In genomic region chr1:165327370-165327769, GRCm38 (mm10) we compare ENCODE assay signal across 24 mouse cellular contexts. TPM values are rescaled to one million over a fixed set of nuclear protein-coding genes. Genes with fewer than 3 reads are reported as not detected.
A peak's percentile ranks its signal among the peaks of the same experiment; 100 is the strongest.
DNase-seq lines count a peak whose midpoint lies in the region; ATAC-seq lines count a peak whose summit lies in the region.
"Had no signal": no experiment of that assay in that cellular context is flagged by ENCODE, and none has a peak within 500 bp of the region (broad histone marks: within the 10 kb centered on the region; RNA-seq: fewer than 3 reads in every experiment).

No protein-coding gene starts in this region.

- DNase-seq in limb, embryonic 10.5 days (ENCODE audit: low spot score) = no peak
- DNase-seq in testis, postnatal 10 days (ENCODE audit: low spot score) = peak; percentile 16
- no peak for DNase-seq in testis, postnatal 14 days (ENCODE audit: low spot score)
- no peak for DNase-seq in thymus, postnatal 36 days
- DNase-seq: B cell, adult 2 months; cerebellum, adult 11-12 months; cerebellum, adult 2 months; cerebellum, adult 9-10 months; cerebellum, postnatal 10 days; cerebellum, postnatal 25 days had no signal

- no peak overlapping the region for H3K4me3 ChIP-seq in limb, embryonic 12.5 days (replicated peaks)
- H3K4me3 ChIP-seq in limb, embryonic 10.5 days = no peak overlapping the region
- H3K4me3 ChIP-seq: embryonic facial prominence, embryonic 13.5 days; embryonic facial prominence, embryonic 15.5 days; erythroblast, embryonic 14.5 days; forebrain, embryonic 10.5 days; forebrain, embryonic 12.5 days had no signal

- H3K9me3 ChIP-seq in limb, embryonic 12.5 days = no peaks in the 10 kb centered on the region
- H3K9me3 ChIP-seq in limb, embryonic 10.5 days (replicated peaks) = no peaks in the 10 kb centered on the region
- H3K9me3 ChIP-seq: embryonic facial prominence, embryonic 13.5 days; embryonic facial prominence, embryonic 15.5 days; forebrain, embryonic 10.5 days; forebrain, embryonic 12.5 days; G1E had no signal

- peaks cover 16% of the 10 kb centered on the region for H3K4me1 ChIP-seq in limb, embryonic 12.5 days (replicated peaks)
- H3K4me1 ChIP-seq in limb, embryonic 10.5 days = peaks cover 19% of the 10 kb centered on the region
- H3K4me1 ChIP-seq: embryonic facial prominence, embryonic 15.5 days; forebrain, embryonic 10.5 days; forebrain, embryonic 12.5 days had no signal

- peaks cover 30% of the 10 kb centered on the region for H3K36me3 ChIP-seq in limb, embryonic 12.5 days
- peaks cover 28% of the 10 kb centered on the region for H3K36me3 ChIP-seq in limb, embryonic 10.5 days

- no peak overlapping the region for H3K4me2 ChIP-seq in limb, embryonic 12.5 days
- H3K4me2 ChIP-seq: embryonic facial prominence, embryonic 13.5 days; embryonic facial prominence, embryonic 15.5 days; forebrain, embryonic 12.5 days had no signal

- no peak overlapping the region for H3K9ac ChIP-seq in limb, embryonic 12.5 days (replicated peaks)
- H3K9ac ChIP-seq: embryonic facial prominence, embryonic 13.5 days; embryonic facial prominence, embryonic 15.5 days; forebrain, embryonic 12.5 days had no signal

- H3K27ac ChIP-seq in limb, embryonic 12.5 days = 0 out of 2 replicates have a peak overlapping the region, but pooled peaks have one; percentile 41
- no peak overlapping the region for H3K27ac ChIP-seq in limb, embryonic 10.5 days
- H3K27ac ChIP-seq: embryonic facial prominence, embryonic 13.5 days; embryonic facial prominence, embryonic 15.5 days; forebrain, embryonic 10.5 days; forebrain, embryonic 12.5 days had no signal

- H3K27me3 ChIP-seq in limb, embryonic 12.5 days = no peaks in the 10 kb centered on the region
- H3K27me3 ChIP-seq in limb, embryonic 10.5 days (ENCODE audit: low read depth, poor library complexity, severe bottlenecking) = no peaks in the 10 kb centered on the region
- H3K27me3 ChIP-seq: CH12.LX; embryonic facial prominence, embryonic 13.5 days; embryonic facial prominence, embryonic 15.5 days; forebrain, embryonic 12.5 days; Patski had no signal

- ATAC-seq in limb, embryonic 12.5 days (ENCODE audit: insufficient number of reproducible peaks, insufficient read depth, low FRiP score, low TSS enrichment, low read depth) = no peak
- peak; percentile 17 for ATAC-seq in megakaryocyte-erythroid progenitor cell, adult 5-6 weeks (replicated peaks; ENCODE audit: low FRiP score, low TSS enrichment, poor library complexity, severe bottlenecking)
- ATAC-seq: activated CD4-positive, CD25-positive, alpha-beta regulatory T cell, adult 4 months; CD4-positive, CD25-positive, alpha-beta regulatory T cell, adult 4 months; forebrain, embryonic 14.5 days; forebrain, embryonic 16.5 days; Patski had no signal

- WGBS in limb, embryonic 12.5 days = 16% methylated on average over 2 of the region's 2 CpGs
- 48% methylated on average over 2 of the region's 2 CpGs for WGBS in limb, embryonic 10.5 days

RNA-seq across cellular contexts. Expression of gene Gpr161, which starts 31.8 kb away (rescaled TPM):
- polyA plus RNA-seq in limb, embryonic 12.5 days (2016; fragmentation: Nextera tagmentation; extraction: Ambion mirVana) = 2.2 and 2.3 TPM in 2 replicates
- 1.5 and 1.9 TPM in 2 replicates for polyA plus RNA-seq in limb, embryonic 10.5 days (2016; fragmentation: Nextera tagmentation; extraction: Ambion mirVana)
- total RNA-seq in megakaryocyte-erythroid progenitor cell, adult 5-6 weeks (2014; fragmentation: Nextera tagmentation) = 0.11 TPM in 1 of 2 replicates, not detected in the other
- total RNA-seq in megakaryocyte-erythroid progenitor cell, adult 5-6 weeks (2017) = not detected in 2 replicates
- polyA plus RNA-seq: activated CD4-positive, CD25-positive, alpha-beta regulatory T cell, adult 4 months; erythroblast, embryonic 14.5 days; G1E had no signal
